Comparison of ENCODE assay signal across 14 mouse cellular contexts in genomic region chr8:30532862-30533500, GRCm38 (mm10).
DNase-seq lines count a peak whose midpoint lies in the region; ATAC-seq and TF ChIP-seq lines count a peak whose summit lies in the region.
"Had no signal": no experiment of that assay in that cellular context is flagged by ENCODE, and none has a peak within 500 bp of the region (broad histone marks: within the 10 kb centered on the region; RNA-seq: fewer than 3 reads in every experiment).

No protein-coding gene starts in this region.

- H3K4me2 ChIP-seq in kidney, embryonic 15.5 days = no peak overlapping the region
- no peak overlapping the region for H3K4me2 ChIP-seq in hindbrain, embryonic 11.5 days (replicated peaks; ENCODE audit: low read depth, low read length)
- H3K4me2 ChIP-seq in midbrain, embryonic 13.5 days (replicated peaks) = no peak overlapping the region
- H3K4me2 ChIP-seq: heart, embryonic 13.5 days had no signal

- no peak for TF ChIP-seq POLR2A in brain, embryonic 14.5 days (IDR thresholded peaks at IDR 0.05; ENCODE audit: borderline replicate concordance, extremely low read depth, insufficient read depth, insufficient read length, poor library complexity, severe bottlenecking)

- H3K9ac ChIP-seq in kidney, embryonic 15.5 days = no peak overlapping the region
- no peak overlapping the region for H3K9ac ChIP-seq in hindbrain, embryonic 11.5 days (ENCODE audit: low read depth, low read length)
- no peak overlapping the region for H3K9ac ChIP-seq in midbrain, embryonic 13.5 days (replicated peaks)
- H3K9ac ChIP-seq: heart, embryonic 13.5 days had no signal

- H3K27me3 ChIP-seq in kidney, embryonic 15.5 days = no peaks in the 10 kb centered on the region
- H3K27me3 ChIP-seq in hindbrain, embryonic 11.5 days (ENCODE audit: control insufficient read depth, insufficient read depth, low read length) = no peaks in the 10 kb centered on the region
- H3K27me3 ChIP-seq in midbrain, embryonic 13.5 days = no peaks in the 10 kb centered on the region
- H3K27me3 ChIP-seq: heart, embryonic 13.5 days had no signal

- 32% methylated on average over 3 of the region's 3 CpGs for WGBS in kidney, embryonic 15.5 days
- WGBS in hindbrain, embryonic 11.5 days = 25% methylated on average over 3 of the region's 3 CpGs
- 28% methylated on average over 3 of the region's 3 CpGs for WGBS in midbrain, embryonic 13.5 days

- H3K36me3 ChIP-seq in kidney, embryonic 15.5 days = no peaks in the 10 kb centered on the region
- H3K36me3 ChIP-seq in hindbrain, embryonic 11.5 days (ENCODE audit: control insufficient read depth, insufficient read depth, low read length) = no peaks in the 10 kb centered on the region
- no peaks in the 10 kb centered on the region for H3K36me3 ChIP-seq in midbrain, embryonic 13.5 days
- H3K36me3 ChIP-seq: heart, embryonic 13.5 days had no signal

- no peak for TF ChIP-seq CTCF in brain, embryonic 14.5 days (IDR thresholded peaks at IDR 0.05; ENCODE audit: borderline replicate concordance, extremely low read depth, insufficient read depth, insufficient read length)

- DNase-seq in kidney, adult 8-10 months = no peak
- peak; percentile 62 for DNase-seq in brain, embryonic 14.5 days (ENCODE audit: low read depth)
- DNase-seq in hindbrain, embryonic 11.5 days (ENCODE audit: low spot score) = peak; percentile 42
- DNase-seq in layer of hippocampus, postnatal 14 days (ENCODE audit: low spot score in 2 of 2) = no peak
- DNase-seq: gastrocnemius, postnatal 36 days; lung, adult 18-20 months; lung, postnatal 4 days; thymus, postnatal 14 days had no signal

- H3K9me3 ChIP-seq in kidney, embryonic 15.5 days (replicated peaks) = no peaks in the 10 kb centered on the region
- no peaks in the 10 kb centered on the region for H3K9me3 ChIP-seq in hindbrain, embryonic 11.5 days (ENCODE audit: control insufficient read depth, low read length)
- no peaks in the 10 kb centered on the region for H3K9me3 ChIP-seq in midbrain, embryonic 13.5 days
- H3K9me3 ChIP-seq: heart, embryonic 13.5 days had no signal

- ATAC-seq in kidney, embryonic 15.5 days (replicated peaks; ENCODE audit: low FRiP score) = 0 out of 2 replicates have a peak, but pooled peaks have one; percentile 40
- peak; percentile 90 for ATAC-seq in hindbrain, embryonic 11.5 days (ENCODE audit: low FRiP score)
- peak; percentile 94 for ATAC-seq in midbrain, embryonic 13.5 days
- ATAC-seq in megakaryocyte-erythroid progenitor cell, adult 5-6 weeks (replicated peaks; ENCODE audit: low FRiP score, low TSS enrichment, poor library complexity, severe bottlenecking) = no peak
- ATAC-seq: activated CD4-positive, CD25-positive, alpha-beta regulatory T cell, adult 4 months had no signal

- H3K4me1 ChIP-seq in kidney, embryonic 15.5 days = no peaks in the 10 kb centered on the region
- H3K4me1 ChIP-seq in hindbrain, embryonic 11.5 days (replicated peaks; ENCODE audit: control insufficient read depth, insufficient read depth, low read length) = no peaks in the 10 kb centered on the region
- H3K4me1 ChIP-seq in midbrain, embryonic 13.5 days (replicated peaks) = peaks cover 17% of the 10 kb centered on the region
- H3K4me1 ChIP-seq: heart, embryonic 13.5 days had no signal

- no peak overlapping the region for H3K4me3 ChIP-seq in kidney, embryonic 15.5 days (replicated peaks)
- no peak overlapping the region for H3K4me3 ChIP-seq in hindbrain, embryonic 11.5 days (ENCODE audit: low read depth, low read length)
- H3K4me3 ChIP-seq in midbrain, embryonic 13.5 days (replicated peaks) = no peak overlapping the region
- H3K4me3 ChIP-seq: heart, embryonic 13.5 days; left cerebral cortex, adult 2 months had no signal

- H3K27ac ChIP-seq in kidney, embryonic 15.5 days = no peak overlapping the region
- peak overlapping the region; percentile 25; the same call in 1 of the 2 replicates for H3K27ac ChIP-seq in hindbrain, embryonic 11.5 days (ENCODE audit: low read depth, low read length)
- H3K27ac ChIP-seq in midbrain, embryonic 13.5 days = peak overlapping the region; percentile 58
- H3K27ac ChIP-seq: heart, embryonic 13.5 days; left cerebral cortex, adult 2 months had no signal

Comparison
In these comparisons a context has a peak if more than half of its experiments do, and no peak if none do; other contexts are left out.
1. DNase-seq: peak in brain, embryonic 14.5 days (single experiment) and hindbrain, embryonic 11.5 days (single experiment); none in kidney, adult 8-10 months (0 of 2) and layer of hippocampus, postnatal 14 days (0 of 2).